Mouse (Mus musculus): ENCODE data around the gene Rpl36. TPM values are rescaled to one million over a fixed set of nuclear protein-coding genes. Genes with fewer than 3 reads are reported as not detected.
"Not testable (repeated sequence)": the region's sequence is repeated elsewhere in the genome, so short reads cannot be mapped to it uniquely, and the experiment has no call there.

Rpl36 gene
- total RNA-seq, 2 experiments from 2014 or later: 782 to 1,354 TPM

GRCm38 (mm10) chr17:56607521-56608062, 5.6 kb upstream of the Rpl36 start:
- ATAC-seq (ENCODE audit: poor library complexity, severe bottlenecking): no peak

DNA sequence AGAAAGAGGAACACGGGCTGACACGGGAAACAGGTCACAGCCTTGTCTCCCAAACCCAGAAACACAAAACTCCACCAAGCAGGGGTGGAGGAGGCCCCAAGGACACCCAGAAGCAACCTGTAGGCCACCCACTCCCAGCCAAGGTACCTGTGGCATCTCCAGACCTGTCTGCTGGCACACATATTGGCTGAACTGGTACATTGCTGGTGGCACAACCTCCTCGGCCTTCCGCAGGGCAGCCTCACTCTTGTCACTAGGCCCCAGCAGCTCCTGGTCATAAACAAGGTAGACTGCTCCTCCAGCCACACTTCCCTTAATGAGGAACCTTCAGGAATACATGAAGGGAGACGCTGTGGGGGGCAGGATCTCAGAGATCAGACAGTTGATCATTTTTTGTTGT, 4.5 kb upstream of the Rpl36 start:
- ATAC-seq (ENCODE audit: poor library complexity, severe bottlenecking): no peak

DNA sequence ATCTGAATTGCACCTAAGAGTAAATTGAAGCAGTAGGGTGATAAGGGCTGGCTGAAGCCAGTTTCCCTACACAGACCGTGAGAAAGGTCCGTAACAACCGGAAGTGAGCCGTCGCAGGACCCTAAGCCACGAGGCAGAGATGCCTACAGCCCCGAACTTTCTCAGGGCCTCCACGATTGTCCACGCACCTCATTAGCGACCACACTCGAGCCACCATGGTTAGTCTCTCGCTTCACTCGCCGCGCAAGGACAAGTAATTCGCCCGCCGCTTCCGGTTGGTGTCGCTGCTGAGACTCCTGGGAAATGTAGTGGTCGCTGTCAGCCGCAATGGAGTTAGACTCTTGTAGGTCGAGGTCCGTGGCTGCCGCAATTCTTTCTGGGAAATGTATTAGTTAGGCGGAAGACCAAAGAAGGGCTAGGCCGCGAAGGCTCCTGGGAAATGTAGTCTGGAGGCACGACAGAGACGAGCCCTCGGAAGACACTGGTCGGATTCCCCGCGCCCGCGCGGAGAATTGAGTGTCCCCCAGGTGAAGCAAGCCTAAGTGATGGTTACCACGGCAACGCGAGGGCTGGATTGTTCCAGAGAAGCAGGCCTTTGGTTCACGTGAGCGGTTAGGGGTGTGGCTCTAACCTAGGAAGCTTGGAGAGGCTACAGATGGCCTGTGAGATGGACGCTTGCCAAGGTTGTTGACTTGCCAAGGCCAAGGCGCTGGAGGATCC, 3.6 kb upstream of the Rpl36 start, which contains the start of gene 2410015M20Rik:
Gene 2410015M20Rik (minus strand): TSS at position 320 of the 720 bp plus-strand sequence.
- peak; percentile 85 for ATAC-seq (ENCODE audit: poor library complexity, severe bottlenecking)

DNA sequence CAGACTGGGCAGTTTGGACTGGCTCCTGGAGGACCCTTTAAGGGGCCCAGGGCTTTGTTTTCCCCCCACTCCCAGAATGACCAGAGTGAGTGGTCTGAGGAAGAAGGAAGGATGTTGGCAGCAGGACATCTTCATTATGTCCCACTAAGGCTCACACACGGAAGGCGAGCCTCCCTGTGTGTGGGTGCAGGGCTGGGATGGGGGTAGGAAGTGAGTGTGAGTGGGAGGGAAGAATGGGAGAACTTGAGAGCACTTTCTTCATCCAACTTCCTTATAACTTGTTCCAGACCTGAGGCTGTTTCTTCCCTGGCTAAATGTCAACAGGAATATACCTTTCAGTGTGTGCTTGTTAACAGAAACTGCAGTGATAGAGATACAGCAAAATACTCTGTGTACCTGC, 1.9 kb upstream of the Rpl36 start:
- ATAC-seq (ENCODE audit: poor library complexity, severe bottlenecking): no peak

DNA sequence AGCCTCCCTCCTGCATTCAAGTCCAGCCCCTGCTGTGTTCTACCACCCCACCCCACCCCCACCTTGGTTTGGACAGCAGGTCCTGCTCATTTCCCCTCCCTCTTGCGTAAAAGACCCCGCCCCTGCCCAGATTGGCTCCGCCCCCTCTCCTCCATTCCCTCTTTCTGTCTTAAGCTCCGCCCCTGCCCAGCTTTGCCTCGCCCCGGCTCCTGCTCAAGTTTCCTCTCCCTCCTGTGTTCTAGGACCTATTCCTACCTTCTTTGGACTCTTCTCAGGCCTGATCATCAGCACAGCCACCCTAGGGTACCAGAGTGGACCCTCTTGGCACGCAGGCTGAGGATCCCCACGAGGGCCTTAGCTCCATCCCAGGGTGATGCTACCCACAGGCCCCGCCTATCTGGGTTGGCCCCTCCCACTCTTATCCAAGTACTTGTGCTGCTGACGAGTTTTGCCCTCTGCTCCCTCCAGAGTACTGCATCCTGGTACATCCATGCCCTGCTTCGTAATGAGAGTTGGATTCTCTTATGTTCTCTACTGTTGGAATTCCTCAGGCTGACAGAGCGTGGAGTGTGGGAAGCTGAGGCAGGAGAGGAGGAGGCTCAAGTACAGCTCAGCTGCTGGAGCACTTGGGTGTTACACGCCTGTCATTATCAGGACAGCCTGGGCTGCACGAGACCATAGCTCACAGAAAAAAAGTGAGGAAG, 1.2 kb upstream of the Rpl36 start:
- ATAC-seq (ENCODE audit: poor library complexity, severe bottlenecking): no peak

DNA sequence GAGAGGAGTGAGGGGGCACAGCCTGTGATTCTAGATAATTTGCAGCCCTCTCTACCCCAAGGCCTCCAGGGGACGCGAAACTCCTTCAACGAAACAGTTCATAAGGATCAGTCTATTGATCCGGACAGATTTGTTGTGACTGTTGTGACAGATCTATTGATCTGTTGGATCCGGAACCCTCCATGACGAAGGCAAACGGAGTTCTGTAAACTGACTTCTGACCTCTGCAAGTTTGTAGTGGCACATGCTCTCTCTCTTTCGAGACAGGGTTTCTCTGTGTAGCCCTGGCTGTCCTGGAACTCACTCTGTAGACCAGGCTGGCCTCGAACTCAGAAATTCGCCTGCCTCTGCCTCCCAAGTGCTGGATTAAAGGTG, 664 bp upstream of the Rpl36 start:
- ATAC-seq (ENCODE audit: poor library complexity, severe bottlenecking): not testable (repeated sequence)

DNA sequence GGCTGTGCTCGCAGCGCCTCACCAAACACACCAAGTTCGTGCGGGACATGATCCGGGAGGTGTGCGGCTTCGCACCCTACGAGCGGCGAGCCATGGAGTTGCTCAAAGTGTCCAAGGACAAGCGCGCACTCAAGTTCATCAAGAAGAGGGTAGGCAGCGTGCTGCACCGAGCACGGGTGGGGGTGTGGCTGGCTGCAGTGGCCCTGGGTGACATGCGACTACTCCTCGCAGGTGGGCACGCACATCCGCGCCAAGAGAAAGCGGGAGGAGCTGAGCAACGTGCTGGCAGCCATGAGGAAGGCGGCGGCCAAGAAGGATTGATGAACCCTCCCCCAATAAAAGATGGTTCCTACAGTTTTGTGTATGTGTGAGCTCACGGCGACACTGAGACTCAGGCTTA, 677 bp downstream of the Rpl36 start:
- ATAC-seq (ENCODE audit: poor library complexity, severe bottlenecking): not testable (repeated sequence)

GRCm38 (mm10) chr17:56614391-56615135, 1.3 kb downstream of the Rpl36 start:
- no peak for ATAC-seq (ENCODE audit: poor library complexity, severe bottlenecking)

DNA sequence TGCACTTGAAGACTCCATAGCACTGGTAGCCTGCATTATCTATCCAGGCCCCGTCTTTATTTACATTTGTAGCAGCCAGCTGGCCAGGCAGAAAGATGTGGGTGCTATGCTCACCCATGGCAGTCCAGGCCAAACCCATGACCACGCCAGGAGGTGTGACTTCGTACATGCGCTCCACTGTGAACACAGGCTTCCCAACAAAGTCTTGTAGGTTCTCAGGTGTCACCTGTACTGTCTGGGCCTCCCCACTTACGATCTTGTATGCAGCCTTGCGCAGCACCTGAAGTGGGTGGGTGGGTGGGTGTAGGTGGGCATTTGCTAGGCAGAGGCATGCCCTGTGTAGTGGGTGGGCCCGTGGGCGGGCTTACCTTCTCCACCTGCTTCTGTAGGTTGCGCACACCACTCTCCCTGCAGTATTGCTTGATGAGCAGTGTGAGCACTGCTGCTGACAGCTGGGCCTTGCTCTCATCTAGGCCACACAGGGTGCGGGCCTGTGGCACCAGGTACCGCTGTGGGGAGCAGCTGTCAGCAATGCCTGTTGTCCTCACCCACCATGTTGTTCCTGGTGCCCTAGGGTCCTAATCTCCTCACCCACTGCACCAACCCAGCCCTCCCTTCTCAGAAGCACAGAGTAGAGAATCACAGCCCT, 2.0 kb downstream of the Rpl36 start:
- no peak for ATAC-seq (ENCODE audit: poor library complexity, severe bottlenecking)

GRCm38 (mm10) chr17:56615792-56616191, 2.6 kb downstream of the Rpl36 start:
- ATAC-seq (ENCODE audit: poor library complexity, severe bottlenecking): no peak

DNA sequence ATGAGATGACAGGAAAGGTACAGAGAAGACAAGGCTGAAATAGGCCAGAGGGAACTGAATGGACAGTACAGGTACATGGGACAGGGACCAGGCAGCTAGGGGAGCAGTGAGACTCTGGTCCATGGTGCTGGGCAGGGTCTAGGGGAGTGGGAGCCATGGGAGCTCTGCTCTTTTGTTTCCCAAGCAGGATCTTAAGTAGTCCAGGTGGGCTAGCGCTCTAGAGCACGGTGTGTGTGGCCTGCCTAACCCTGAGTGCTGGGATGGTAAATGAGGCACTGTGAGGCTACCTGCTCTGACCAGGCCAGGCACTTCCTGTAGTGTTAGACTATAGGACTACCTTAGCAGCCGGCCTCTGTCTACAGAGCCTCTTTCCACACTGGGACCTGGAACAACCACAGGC, 3.5 kb downstream of the Rpl36 start:
- no peak for ATAC-seq (ENCODE audit: poor library complexity, severe bottlenecking)

- ATAC-seq (ENCODE audit: poor library complexity, severe bottlenecking): no peak
These were observed 4.4 kb downstream of the Rpl36 start for GRCm38 (mm10) chr17:56617628-56618027.

- no peak for ATAC-seq (ENCODE audit: poor library complexity, severe bottlenecking)
These were observed 12.3 kb downstream of the Rpl36 start for GRCm38 (mm10) chr17:56625495-56625894.

GRCm38 (mm10) chr17:56626260-56626659, 13.0 kb downstream of the Rpl36 start:
- no peak; the same call in 1 of the 2 replicates for ATAC-seq (ENCODE audit: poor library complexity, severe bottlenecking)

GRCm38 (mm10) chr17:56626754-56627470, 13.7 kb downstream of the Rpl36 start, which contains the start of gene Lonp1:
Gene Lonp1, minus strand, starts transcription at chr17:56626887.
- ATAC-seq (ENCODE audit: poor library complexity, severe bottlenecking): peak; percentile 96

DNA sequence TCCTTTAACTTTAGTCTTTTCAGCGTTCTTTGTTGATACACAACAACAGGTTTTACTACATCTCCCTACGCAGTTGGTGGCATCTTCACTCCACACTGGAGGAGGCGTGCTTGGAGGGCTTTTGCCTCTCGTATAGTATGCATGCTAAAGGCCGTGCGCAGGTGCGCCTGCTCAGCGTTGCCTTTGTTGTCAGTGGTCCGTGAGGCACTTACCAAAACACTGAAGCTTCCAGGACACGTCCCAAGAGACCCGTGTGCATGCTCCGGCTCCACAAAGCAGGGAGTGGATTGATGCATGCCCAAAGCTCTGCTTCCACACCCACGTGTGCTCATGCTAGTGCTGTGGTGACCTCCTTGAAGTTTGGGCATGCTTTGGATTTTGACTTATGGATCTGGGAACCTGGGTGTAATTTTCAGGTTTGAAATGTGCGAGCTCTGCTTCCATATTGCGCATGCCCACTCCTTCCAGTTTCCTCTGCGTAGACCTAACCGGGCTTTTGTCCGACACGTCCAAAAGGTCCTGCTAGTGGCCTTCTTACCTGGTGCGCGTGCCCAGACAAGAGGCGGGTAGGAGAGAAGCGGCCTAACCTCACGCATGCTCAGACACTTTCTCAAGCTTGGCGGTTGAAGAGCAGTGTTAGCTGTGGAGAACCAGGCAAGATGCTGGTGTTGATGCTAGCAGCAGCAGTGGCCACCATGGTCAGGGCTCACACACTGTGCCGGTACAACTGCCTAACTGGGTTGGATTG, 14.5 kb downstream of the Rpl36 start, which contains the start of gene Catsperd:
Gene Catsperd (plus strand): TSS at position 614 of the 748 bp plus-strand sequence.
- ATAC-seq (ENCODE audit: poor library complexity, severe bottlenecking): no peak

GRCm38 (mm10) chr17:56629800-56630781, 16.9 kb downstream of the Rpl36 start:
- ATAC-seq (ENCODE audit: poor library complexity, severe bottlenecking): not testable (repeated sequence)

DNA sequence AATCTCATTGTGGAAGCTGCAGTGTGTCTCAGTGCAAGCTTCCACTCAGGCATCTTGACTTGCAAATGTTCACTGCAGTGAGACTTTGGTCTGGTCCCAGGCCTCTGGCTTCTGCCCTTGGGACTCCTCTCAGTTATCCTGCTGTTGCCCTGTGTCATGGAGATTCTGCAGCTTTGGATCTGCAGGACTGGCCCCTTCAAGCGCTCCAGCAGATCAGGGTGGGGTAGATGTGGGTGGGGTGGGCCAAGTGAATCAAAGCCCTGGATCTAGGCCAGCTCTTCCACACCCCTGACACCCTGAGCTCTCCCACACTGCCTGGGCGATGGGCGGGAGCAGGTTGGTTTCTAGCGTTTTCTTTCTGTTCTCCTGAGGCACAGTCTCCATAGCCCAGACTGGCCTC, 18.6 kb downstream of the Rpl36 start:
- no peak for ATAC-seq (ENCODE audit: poor library complexity, severe bottlenecking)
